ENCODE assay signal across 8 mouse cellular contexts in genomic region chr5:123573362-123573761, GRCm38 (mm10). TPM values are rescaled to one million over a fixed set of nuclear protein-coding genes. Genes with fewer than 3 reads are reported as not detected.
DNase-seq lines count a peak whose midpoint lies in the region; TF ChIP-seq lines count a peak whose summit lies in the region.

No protein-coding gene starts in this region.

- TF ChIP-seq CTCF in E14TG2a.4 (conservative IDR thresholded peaks at IDR 0.05; ENCODE audit: low read length): no peak

- H3K9me3 ChIP-seq in heart, embryonic 10.5 days: no peaks in the 10 kb centered on the region
- no peaks in the 10 kb centered on the region for H3K9me3 ChIP-seq in E14TG2a.4 (ENCODE audit: low read length)
- H3K9me3 ChIP-seq in hindbrain, embryonic 10.5 days: no peaks in the 10 kb centered on the region
- no peaks in the 10 kb centered on the region for H3K9me3 ChIP-seq in midbrain, embryonic 10.5 days (replicated peaks)

- H3K27me3 ChIP-seq in heart, embryonic 10.5 days (ENCODE audit: insufficient read depth, poor library complexity, severe bottlenecking): no peaks in the 10 kb centered on the region
- H3K27me3 ChIP-seq in E14TG2a.4 (ENCODE audit: insufficient read depth, low read length): no peaks in the 10 kb centered on the region; the same call in 1 of the 2 replicates
- H3K27me3 ChIP-seq in hindbrain, embryonic 10.5 days (ENCODE audit: insufficient read depth, poor library complexity, severe bottlenecking): no peaks in the 10 kb centered on the region
- H3K27me3 ChIP-seq in midbrain, embryonic 10.5 days (ENCODE audit: low read depth, poor library complexity, severe bottlenecking): no peaks in the 10 kb centered on the region

- no peak for DNase-seq in heart, embryonic 10.5 days (ENCODE audit: low spot score)
- DNase-seq in heart, adult 11 months: no peak
- DNase-seq in hindbrain, embryonic 10.5 days (ENCODE audit: low spot score): peak; percentile 4
- DNase-seq in midbrain, embryonic 10.5 days (ENCODE audit: low spot score): peak; percentile 16
- no peak for DNase-seq in adrenal gland, postnatal 10 days
- DNase-seq in left cerebral cortex, postnatal 4 days: no peak
- DNase-seq in spleen, postnatal 10 days (ENCODE audit: low spot score in 2 of 2): no peak

- 0 out of 2 replicates have a peak overlapping the region, but pooled peaks have one; percentile 87 for H3K27ac ChIP-seq in heart, embryonic 10.5 days
- peak overlapping the region; percentile 87; the same call in 1 of the 2 replicates for H3K27ac ChIP-seq in hindbrain, embryonic 10.5 days
- H3K27ac ChIP-seq in midbrain, embryonic 10.5 days (replicated peaks): peak overlapping the region; percentile 88

- intact Hi-C loops in left cerebral cortex, postnatal 4 days (cut with DNase I): no loop called here

- peak overlapping the region; percentile 79 for H3K4me3 ChIP-seq in heart, embryonic 10.5 days
- H3K4me3 ChIP-seq in E14TG2a.4 (replicated peaks; ENCODE audit: low read length): peak overlapping the region; percentile 98; the same call in 1 of the 2 replicates
- H3K4me3 ChIP-seq in hindbrain, embryonic 10.5 days: peak overlapping the region; percentile 71
- peak overlapping the region; percentile 97 for H3K4me3 ChIP-seq in midbrain, embryonic 10.5 days

- WGBS in heart, embryonic 10.5 days: 58% methylated on average over 8 of the region's 8 CpGs
- WGBS in hindbrain, embryonic 10.5 days: 66% methylated on average over 8 of the region's 8 CpGs
- 60% methylated on average over 8 of the region's 8 CpGs for WGBS in midbrain, embryonic 10.5 days

- H3K4me1 ChIP-seq in heart, embryonic 10.5 days: peaks cover 10% of the 10 kb centered on the region
- H3K4me1 ChIP-seq in E14TG2a.4 (replicated peaks; ENCODE audit: low read depth, low read length): peaks cover 15% of the 10 kb centered on the region
- H3K4me1 ChIP-seq in hindbrain, embryonic 10.5 days (replicated peaks): peaks cover 11% of the 10 kb centered on the region
- peaks cover 14% of the 10 kb centered on the region for H3K4me1 ChIP-seq in midbrain, embryonic 10.5 days

- H3K36me3 ChIP-seq in heart, embryonic 10.5 days: peaks cover 34% of the 10 kb centered on the region
- peaks cover 25% of the 10 kb centered on the region for H3K36me3 ChIP-seq in E14TG2a.4 (ENCODE audit: insufficient read depth, low read length)
- peaks cover 33% of the 10 kb centered on the region for H3K36me3 ChIP-seq in hindbrain, embryonic 10.5 days
- H3K36me3 ChIP-seq in midbrain, embryonic 10.5 days: peaks cover 39% of the 10 kb centered on the region

RNA-seq across cellular contexts. Expression of gene Vps33a, which starts 0.5 kb away (rescaled TPM):
- polyA plus RNA-seq in heart, embryonic 10.5 days (2016; fragmentation: Nextera tagmentation; extraction: Ambion mirVana): 23.4 and 23.5 TPM in 2 replicates
- 35.8 and 37.6 TPM in 2 replicates for polyA plus RNA-seq in hindbrain, embryonic 10.5 days (2016; fragmentation: Nextera tagmentation; extraction: Ambion mirVana)
- 30.4 and 34.1 TPM in 2 replicates for polyA plus RNA-seq in midbrain, embryonic 10.5 days (2016; fragmentation: Nextera tagmentation; extraction: Ambion mirVana)
- 10 to 100 TPM; 44.6 to 55.9 TPM for total RNA-seq in adrenal gland, postnatal 10 days (2021)
- total RNA-seq in left cerebral cortex, postnatal 4 days (2021): 10 to 100 TPM; 71.2 to 83.2 TPM

RNA-seq across cellular contexts. Expression of gene Gm49027, which starts 48.1 kb away (rescaled TPM):
- polyA plus RNA-seq in heart, embryonic 10.5 days (2016; fragmentation: Nextera tagmentation; extraction: Ambion mirVana): 0.19 TPM in 1 of 2 replicates, not detected in the other
- not detected in 2 replicates for polyA plus RNA-seq in hindbrain, embryonic 10.5 days (2016; fragmentation: Nextera tagmentation; extraction: Ambion mirVana)
- polyA plus RNA-seq in midbrain, embryonic 10.5 days (2016; fragmentation: Nextera tagmentation; extraction: Ambion mirVana): not detected in 2 replicates
- 10 to 100 TPM in 1 of 2 experiments, 1 to 10 TPM in 1; 8.9 to 19.0 TPM for total RNA-seq in adrenal gland, postnatal 10 days (2021)
- total RNA-seq in left cerebral cortex, postnatal 4 days (2021): 1 to 10 TPM; 6.4 to 8.3 TPM

RNA-seq across cellular contexts. Expression of gene Diablo, which starts 49.4 kb away (rescaled TPM):
- 112 and 113 TPM in 2 replicates for polyA plus RNA-seq in heart, embryonic 10.5 days (2016; fragmentation: Nextera tagmentation; extraction: Ambion mirVana)
- 149 and 152 TPM in 2 replicates for polyA plus RNA-seq in hindbrain, embryonic 10.5 days (2016; fragmentation: Nextera tagmentation; extraction: Ambion mirVana)
- 157 and 166 TPM in 2 replicates for polyA plus RNA-seq in midbrain, embryonic 10.5 days (2016; fragmentation: Nextera tagmentation; extraction: Ambion mirVana)
- total RNA-seq in adrenal gland, postnatal 10 days (2021): 10 to 100 TPM; 66.7 to 85.1 TPM
- 10 to 100 TPM; 42.1 to 47.8 TPM for total RNA-seq in left cerebral cortex, postnatal 4 days (2021)

Comparison
In these comparisons a context has a peak if more than half of its experiments do, and no peak if none do; other contexts are left out.
1. DNase-seq: peak in hindbrain, embryonic 10.5 days (single experiment) and midbrain, embryonic 10.5 days (single experiment); none in heart, embryonic 10.5 days (single experiment), heart, adult 11 months (single experiment), adrenal gland, postnatal 10 days (single experiment), left cerebral cortex, postnatal 4 days (single experiment) and spleen, postnatal 10 days (0 of 2).
2. Peak in every context shown above with its lines, with median percentiles within 50 percentile points of each other: H3K27ac ChIP-seq and H3K4me3 ChIP-seq.